Mouse (Mus musculus) embryonic stem cell, embryonic (primary cell): ENCODE measurements around the gene Dnajc17.

Experiments
- CTCF ChIA-PET, 4 experiments: fragments of 300-600 bp in 2 of 4; fragments of 350-600 bp in 2 of 4; sonication (Branson Sonifier 250); formaldehyde crosslinking; loops; one replicate each; lab custom pipeline; 2022; ENCODE audit warnings: inconsistent platforms in 2 of 4; lab: Charles Lee
- POLR2A ChIA-PET, 4 experiments: fragments of 300-600 bp in 2 of 4; fragments of 350-600 bp in 2 of 4; sonication (Branson Sonifier 250); formaldehyde crosslinking; loops; one replicate each; lab custom pipeline; 2022; ENCODE audit warnings: antibody characterized with exemption in 4 of 4, inconsistent platforms in 1 of 4; lab: Charles Lee

Dnajc17 gene

GRCm38 (mm10) chr2:119208344-119209175 lies at the start of gene Dnajc17, which contains the start of gene Zfyve19:
Gene Dnajc17 (minus strand): TSS chr2:119208795.
Gene Zfyve19 (plus strand): TSS chr2:119208617.
- ChIA-PET CTCF (no interaction called here), POLR2A (interaction anchor here in 2 of 4 experiments (0.6 to 1.6 kb wide), 5 partner anchors 40 to 280 kb away, joined by 3 to 5 read pairs (median 3); partner anchors contain the start of genes Ccdc32 (in 1 of the 2) and Rhov (in 1 of the 2))

- ChIA-PET CTCF (interaction anchor here in 2 of 4 experiments (0.8 to 8.9 kb wide), 3 partner anchors 15 to 33 kb away, joined by 4 to 115 read pairs (median 11); partner anchors contain the start of gene Vps18 (in 2 of the 2)), POLR2A (interaction anchor here in 2 of 4 experiments (0.9 to 2.8 kb wide), 7 partner anchors 10 to 53 kb away, joined by 3 to 11 read pairs (median 4); partner anchors contain the start of gene Vps18 (in 1 of the 2))
Measured at GRCm38 (mm10) chr2:119254976-119255375, 46.4 kb upstream of the Dnajc17 start.

GRCm38 (mm10) chr2:119250826-119251478 lies 42.4 kb upstream of the Dnajc17 start:
- POLR2A ChIA-PET = interaction anchor here (0.5 to 5.9 kb wide), 32 partner anchors 9 to 227 kb away, joined by 3 to 64 read pairs (median 4); partner anchors contain the start of genes Vps18 (in 4 of the 4), Spint1 (in 3 of the 4), Ppp1r14d (in 2 of the 4) and Rhov (in 2 of the 4)
- CTCF ChIA-PET = interaction anchor here (0.6 to 8.9 kb wide), 31 partner anchors 8 to 261 kb away, joined by 3 to 115 read pairs (median 4); partner anchors contain the start of genes Vps18 (in 4 of the 4), Rhov (in 2 of the 4) and Spint1 (in 1 of the 4)

- CTCF ChIA-PET = interaction anchor here (0.5 to 8.9 kb wide), 19 partner anchors 11 to 365 kb away, joined by 3 to 115 read pairs (median 5); partner anchors contain the start of genes Vps18 (in 4 of the 4), Rhov (in 2 of the 4) and Spint1 (in 2 of the 4)
- POLR2A ChIA-PET = interaction anchor here in 3 of 4 experiments (0.6 to 5.9 kb wide), 22 partner anchors 8 to 227 kb away, joined by 3 to 64 read pairs (median 4); partner anchors contain the start of genes Vps18 (in 3 of the 3), Ino80 (in 1 of the 3), Rhov (in 1 of the 3) and Spint1 (in 1 of the 3)
Measured at GRCm38 (mm10) chr2:119250377-119250776, 41.8 kb upstream of the Dnajc17 start.

- CTCF ChIA-PET = interaction anchor here (0.5 to 8.9 kb wide), 20 partner anchors 10 to 366 kb away, joined by 3 to 115 read pairs (median 4); partner anchors contain the start of genes Vps18 (in 4 of the 4), Rhov (in 2 of the 4) and Spint1 (in 2 of the 4)
Measured at GRCm38 (mm10) chr2:119249592-119250061, 41.0 kb upstream of the Dnajc17 start.

GRCm38 (mm10) chr2:119247904-119248303 lies 39.3 kb upstream of the Dnajc17 start:
- CTCF ChIA-PET = interaction anchor here in 1 of 4 experiments (8.9 kb wide), 1 partner anchor 40 kb away, joined by 115 read pairs; the partner anchor contains the start of gene Vps18
- POLR2A ChIA-PET = interaction anchor here in 2 of 4 experiments (0.6 to 5.9 kb wide), 7 partner anchors 11 to 219 kb away, joined by 3 to 64 read pairs (median 5); partner anchors contain the start of genes Vps18 (in 2 of the 2), Ppp1r14d (in 1 of the 2), Rhov (in 1 of the 2) and Spint1 (in 1 of the 2)

More at GRCm38 (mm10) chr2:119249592-119250061, 41.0 kb upstream of the Dnajc17 start:
- POLR2A ChIA-PET = interaction anchor here in 3 of 4 experiments (0.6 to 5.9 kb wide), 27 partner anchors 9 to 627 kb away, joined by 3 to 64 read pairs (median 4); partner anchors contain the start of genes Vps18 (in 3 of the 3), Ino80 (in 1 of the 3), Ppp1r14d (in 1 of the 3) and Rhov (in 1 of the 3)

GRCm38 (mm10) chr2:119245246-119245645 lies 36.7 kb upstream of the Dnajc17 start:
- POLR2A ChIA-PET = interaction anchor here in 3 of 4 experiments (0.6 to 1.4 kb wide), 3 partner anchors 43 to 218 kb away, joined by 3 read pairs; no protein-coding TSS in a partner anchor
- CTCF ChIA-PET = interaction anchor here in 1 of 4 experiments (1.3 to 1.4 kb wide), 2 partner anchors 40 to 82 kb away, joined by 5 read pairs; no protein-coding TSS in a partner anchor

GRCm38 (mm10) chr2:119242548-119242947 lies 34.0 kb upstream of the Dnajc17 start:
- CTCF ChIA-PET = interaction anchor here in 2 of 4 experiments (1.0 to 1.1 kb wide), 2 partner anchors 9 to 45 kb away, joined by 3 read pairs; no protein-coding TSS in a partner anchor

GRCm38 (mm10) chr2:119240819-119241186 lies 32.2 kb upstream of the Dnajc17 start:
- ChIA-PET POLR2A (interaction anchor here in 2 of 4 experiments (1.3 to 1.8 kb wide), 4 partner anchors 30 to 47 kb away, joined by 3 to 7 read pairs (median 5); partner anchors contain the start of genes Rhov (in 1 of the 2) and Vps18 (in 1 of the 2)), CTCF (interaction anchor here in 1 of 4 experiments (0.6 kb wide), 1 partner anchor 47 kb away, joined by 3 read pairs; no protein-coding TSS in a partner anchor)

More at GRCm38 (mm10) chr2:119242548-119242947, 34.0 kb upstream of the Dnajc17 start:
- POLR2A ChIA-PET = interaction anchor here in 2 of 4 experiments (0.8 to 1.3 kb wide), 6 partner anchors 9 to 93 kb away, joined by 3 to 5 read pairs (median 4); no protein-coding TSS in a partner anchor

- POLR2A ChIA-PET = interaction anchor here (0.6 to 1.8 kb wide), 13 partner anchors 9 to 238 kb away, joined by 3 to 7 read pairs (median 4); partner anchors contain the start of genes Rhov (in 2 of the 4), Ino80 (in 1 of the 4) and Vps18 (in 1 of the 4)
- CTCF ChIA-PET = interaction anchor here in 3 of 4 experiments (0.6 to 1.1 kb wide), 4 partner anchors 9 to 211 kb away, joined by 3 to 4 read pairs (median 3); partner anchors contain the start of gene Ccdc32 (in 1 of the 3)
Measured at GRCm38 (mm10) chr2:119240075-119240818, 31.7 kb upstream of the Dnajc17 start.

GRCm38 (mm10) chr2:119238671-119239070 lies 30.1 kb upstream of the Dnajc17 start:
- CTCF ChIA-PET = interaction anchor here in 1 of 4 experiments (2.2 kb wide), 1 partner anchor 11 kb away, joined by 5 read pairs; no protein-coding TSS in a partner anchor

GRCm38 (mm10) chr2:119237871-119238220 lies 29.3 kb upstream of the Dnajc17 start:
- CTCF ChIA-PET = interaction anchor here in 3 of 4 experiments (0.5 to 2.2 kb wide), 7 partner anchors 12 to 123 kb away, joined by 3 to 7 read pairs (median 3); partner anchors contain the start of gene Vps18 (in 1 of the 3)
- POLR2A ChIA-PET = interaction anchor here (0.5 to 2.9 kb wide), 27 partner anchors 8 to 271 kb away, joined by 3 to 21 read pairs (median 4); partner anchors contain the start of genes Rhov (in 2 of the 4), Dll4 (in 1 of the 4), Ino80 (in 1 of the 4) and Vps18 (in 1 of the 4)

More at GRCm38 (mm10) chr2:119238671-119239070, 30.1 kb upstream of the Dnajc17 start:
- POLR2A ChIA-PET = interaction anchor here in 3 of 4 experiments (0.6 to 2.9 kb wide), 4 partner anchors 11 to 270 kb away, joined by 3 to 21 read pairs (median 4); no protein-coding TSS in a partner anchor

GRCm38 (mm10) chr2:119237210-119237870 lies 28.7 kb upstream of the Dnajc17 start, which contains the start of gene Spint1:
Gene Spint1 (plus strand): TSS chr2:119237362.
- CTCF ChIA-PET = interaction anchor here in 3 of 4 experiments (0.5 to 2.2 kb wide), 8 partner anchors 13 to 199 kb away, joined by 3 to 7 read pairs (median 3); partner anchors contain the start of gene Vps18 (in 1 of the 3)
- POLR2A ChIA-PET = interaction anchor here (0.5 to 2.9 kb wide), 36 partner anchors 9 to 706 kb away, joined by 3 to 21 read pairs (median 4); partner anchors contain the start of genes Ino80 (in 2 of the 4), Rhov (in 2 of the 4), Dll4 (in 1 of the 4) and Vps18 (in 1 of the 4)

- POLR2A ChIA-PET = interaction anchor here (0.5 to 2.9 kb wide), 34 partner anchors 9 to 705 kb away, joined by 3 to 21 read pairs (median 4); partner anchors contain the start of genes Rhov (in 2 of the 4), Dll4 (in 1 of the 4), Ino80 (in 1 of the 4) and Vps18 (in 1 of the 4)
- CTCF ChIA-PET = interaction anchor here in 2 of 4 experiments (0.5 to 2.2 kb wide), 5 partner anchors 13 to 199 kb away, joined by 3 to 7 read pairs (median 3); no protein-coding TSS in a partner anchor
Measured at GRCm38 (mm10) chr2:119236682-119237209, 28.2 kb upstream of the Dnajc17 start.
